ENCODE assay signal across 10 mouse cellular contexts in genomic region chr9:5345291-5345898, GRCm38 (mm10). TPM values are rescaled to one million over a fixed set of nuclear protein-coding genes. Genes with fewer than 3 reads are reported as not detected.
A peak's percentile ranks its signal among the peaks of the same experiment; 100 is the strongest.
DNase-seq lines count a peak whose midpoint lies in the region; ATAC-seq lines count a peak whose summit lies in the region.
"Had no signal": no experiment of that assay in that cellular context is flagged by ENCODE, and none has a peak within 500 bp of the region (broad histone marks: within the 10 kb centered on the region; RNA-seq: fewer than 3 reads in every experiment).

Gene Casp12, plus strand, starts transcription at chr9:5345430.

- H3K4me1 ChIP-seq in lung, embryonic 15.5 days = no peaks in the 10 kb centered on the region
- no peaks in the 10 kb centered on the region for H3K4me1 ChIP-seq in forebrain, embryonic 16.5 days (replicated peaks; ENCODE audit: control insufficient read depth, insufficient read depth, low read length)
- H3K4me1 ChIP-seq: midbrain, embryonic 12.5 days had no signal

- H3K27me3 ChIP-seq in lung, embryonic 15.5 days = no peaks in the 10 kb centered on the region
- H3K27me3 ChIP-seq in forebrain, embryonic 16.5 days (replicated peaks; ENCODE audit: control insufficient read depth, insufficient read depth, low read length) = no peaks in the 10 kb centered on the region
- H3K27me3 ChIP-seq: midbrain, embryonic 12.5 days had no signal

- no peaks in the 10 kb centered on the region for H3K36me3 ChIP-seq in lung, embryonic 15.5 days
- no peaks in the 10 kb centered on the region for H3K36me3 ChIP-seq in forebrain, embryonic 16.5 days (ENCODE audit: control insufficient read depth, insufficient read depth)
- H3K36me3 ChIP-seq: midbrain, embryonic 12.5 days had no signal

- no peak within 1 kb of the TSS for H3K4me2 ChIP-seq in lung, embryonic 15.5 days
- no peak within 1 kb of the TSS for H3K4me2 ChIP-seq in forebrain, embryonic 16.5 days (ENCODE audit: low read length)
- H3K4me2 ChIP-seq: midbrain, embryonic 12.5 days had no signal

- H3K27ac ChIP-seq in lung, embryonic 15.5 days = peak within 1 kb of the TSS; percentile 24
- H3K27ac ChIP-seq in forebrain, embryonic 16.5 days (ENCODE audit: low read length) = no peak within 1 kb of the TSS
- H3K27ac ChIP-seq: midbrain, embryonic 12.5 days had no signal

- WGBS in lung, embryonic 15.5 days = 27% methylated on average over 4 of the region's 4 CpGs
- WGBS in forebrain, embryonic 16.5 days = 79% methylated on average over 4 of the region's 4 CpGs

- no peak within 1 kb of the TSS for H3K4me3 ChIP-seq in lung, embryonic 15.5 days
- no peak within 1 kb of the TSS for H3K4me3 ChIP-seq in forebrain, embryonic 16.5 days (replicated peaks; ENCODE audit: low read length)
- H3K4me3 ChIP-seq: midbrain, embryonic 12.5 days had no signal

- peak; percentile 43 for DNase-seq in 3134 (ENCODE audit: extremely low read depth, insufficient read length, low spot score)
- DNase-seq in adrenal gland, postnatal 10 days = peak; percentile 41
- peak; percentile 56 to 66 for DNase-seq in heart, postnatal 10 days
- no peak for DNase-seq in c-Kit-positive CD71-positive TER-119-positive erythroid progenitor cells, embryonic 14.5 days (ENCODE audit: low spot score)
- no peak for DNase-seq in layer of hippocampus, adult 18-20 months (ENCODE audit: low spot score in 2 of 2)
- no peak for DNase-seq in spleen, adult 12 weeks (ENCODE audit: low spot score)

- no peaks in the 10 kb centered on the region for H3K9me3 ChIP-seq in lung, embryonic 15.5 days
- no peaks in the 10 kb centered on the region for H3K9me3 ChIP-seq in forebrain, embryonic 16.5 days (ENCODE audit: control insufficient read depth, low read length)
- H3K9me3 ChIP-seq: midbrain, embryonic 12.5 days had no signal

- ATAC-seq in lung, embryonic 15.5 days (ENCODE audit: borderline replicate concordance, extremely low read depth, low FRiP score, low TSS enrichment) = no peak; the same call in 1 of the 2 replicates
- ATAC-seq in forebrain, embryonic 16.5 days = no peak
- ATAC-seq: forebrain, embryonic 14.5 days had no signal

- intact Hi-C loops in heart, postnatal 10 days (cut with DNase I) = no loop called here

- H3K9ac ChIP-seq in lung, embryonic 15.5 days = no peak within 1 kb of the TSS
- no peak within 1 kb of the TSS for H3K9ac ChIP-seq in forebrain, embryonic 16.5 days (replicated peaks; ENCODE audit: low read depth, low read length)
- H3K9ac ChIP-seq: midbrain, embryonic 12.5 days had no signal

RNA-seq across cellular contexts. Expression of gene Casp12, which starts in this region (rescaled TPM):
- 10 to 100 TPM; 12.7 to 16.8 TPM for total RNA-seq in adrenal gland, postnatal 10 days (2021)
- 1 to 10 TPM; 6.9 to 7.1 TPM for total RNA-seq in heart, postnatal 10 days (2021)
- polyA plus RNA-seq in lung, embryonic 15.5 days (2015; fragmentation: Nextera tagmentation; extraction: Ambion mirVana) = 2.7 and 2.8 TPM in 2 replicates
- 0.45 TPM in 1 of 2 replicates, not detected in the other for polyA plus RNA-seq in forebrain, embryonic 16.5 days (2015; fragmentation: Nextera tagmentation; extraction: Ambion mirVana)
- total RNA-seq in layer of hippocampus, adult 18-20 months (2021) = 1 to 10 TPM in 1 of 2 experiments, under 1 TPM in 1; 0.94 to 1.3 TPM
- polyA plus RNA-seq: midbrain, embryonic 12.5 days had no signal

Comparison
In these comparisons a context has a peak if more than half of its experiments do, and no peak if none do; other contexts are left out.
1. DNase-seq: peak in 3134 (single experiment), adrenal gland, postnatal 10 days (single experiment) and heart, postnatal 10 days (2 of 2); none in c-Kit-positive CD71-positive TER-119-positive erythroid progenitor cells, embryonic 14.5 days (single experiment), layer of hippocampus, adult 18-20 months (0 of 2) and spleen, adult 12 weeks (single experiment).